Mouse (Mus musculus) liver (tissue): ENCODE results near the gene Ftl1.
"Not testable (repeated sequence)": the region's sequence is repeated elsewhere in the genome, so short reads cannot be mapped to it uniquely, and the experiment has no call there.

Experiments
- DNase-seq: peaks from one replicate; pipeline ENCODE4 v3.0.0-alpha.2; 2020; ENCODE audit warnings: mixed read lengths

Ftl1 gene

DNA sequence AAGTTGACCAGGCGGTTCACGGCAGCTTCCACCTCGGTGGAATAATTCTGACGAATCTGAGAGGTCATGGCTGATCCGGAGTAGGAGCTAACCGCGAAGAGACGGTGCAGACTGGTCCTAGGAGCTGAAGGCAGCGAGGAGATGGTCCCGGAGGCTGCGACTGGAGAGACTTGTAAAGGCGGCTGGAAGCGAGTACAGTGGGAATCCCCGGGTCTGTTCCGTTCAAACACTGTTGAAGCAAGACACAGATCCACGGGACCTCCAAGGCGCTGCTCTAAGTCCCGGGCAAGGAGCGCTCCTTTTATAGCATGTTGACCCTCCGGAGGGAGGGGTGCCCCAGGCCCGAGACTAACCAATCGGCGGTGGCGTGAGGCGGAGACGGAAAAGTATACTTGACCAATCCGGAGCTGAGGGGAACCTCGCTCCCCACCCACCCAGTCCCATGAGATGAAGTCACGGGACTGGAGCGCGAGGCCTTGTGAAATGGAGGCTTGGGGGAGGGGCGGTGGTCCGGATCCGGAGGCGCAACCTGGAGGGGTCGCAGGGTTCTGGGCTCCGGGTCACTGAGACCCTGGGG, at the start of gene Ftl1:
Gene Ftl1 (minus strand): TSS at position 321 of the 577 bp plus-strand sequence.
- peak; percentile 98 for DNase-seq

DNA sequence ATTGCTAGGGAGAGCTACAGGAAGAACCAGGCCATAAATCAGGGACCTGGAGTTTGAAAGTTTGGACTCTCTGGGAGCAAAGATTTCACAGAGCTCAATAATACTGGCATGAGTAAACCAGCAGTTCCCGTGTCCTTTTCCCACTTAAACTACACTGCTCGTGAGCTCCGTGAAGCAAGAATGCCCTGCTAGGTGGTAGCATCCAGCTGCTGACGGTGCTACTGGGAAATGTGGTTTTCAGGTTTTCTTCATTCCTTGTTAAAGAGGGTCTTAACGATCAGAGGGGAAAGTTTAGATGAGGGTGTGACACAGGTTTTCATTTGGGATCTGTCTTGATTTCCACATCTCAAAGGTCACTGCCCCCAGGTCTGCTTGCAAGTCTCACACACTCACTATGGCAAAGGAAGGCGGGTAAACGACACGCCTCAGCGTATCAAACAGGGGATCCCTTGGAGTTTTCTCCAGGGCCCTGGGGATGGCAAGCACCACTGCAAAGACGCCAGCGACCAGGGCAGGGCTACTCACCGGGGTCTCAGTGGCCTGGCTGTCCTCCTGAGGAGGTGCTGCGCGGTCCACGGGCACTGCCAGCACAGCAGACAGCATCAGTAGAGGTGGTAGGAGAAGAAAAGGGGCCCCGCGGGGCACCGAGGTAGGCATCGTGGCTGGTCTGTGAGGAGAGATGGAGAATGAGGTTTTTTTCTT, 49.6 kb upstream of the Ftl1 start:
- peak; percentile 67 for DNase-seq

DNA sequence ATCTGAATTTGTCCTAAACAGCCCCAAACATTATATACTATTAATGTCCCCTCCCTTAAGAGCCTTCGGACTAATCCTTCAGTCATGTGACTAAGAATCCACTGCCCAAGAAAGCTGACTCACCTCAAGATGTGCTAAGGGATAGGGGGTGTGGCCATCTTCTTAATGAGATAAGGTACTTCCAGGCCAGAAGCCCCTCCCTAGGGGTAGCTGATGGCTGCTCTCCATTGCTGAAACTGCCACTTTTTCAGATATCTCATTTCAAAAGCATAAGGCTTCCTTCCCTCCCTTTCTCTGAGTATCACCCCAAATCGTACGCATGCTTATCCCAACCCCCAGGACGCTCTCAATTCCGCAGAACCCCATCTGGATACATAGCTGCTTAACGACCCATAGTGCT, 48.9 kb upstream of the Ftl1 start:
- DNase-seq: peak; percentile 85

DNA sequence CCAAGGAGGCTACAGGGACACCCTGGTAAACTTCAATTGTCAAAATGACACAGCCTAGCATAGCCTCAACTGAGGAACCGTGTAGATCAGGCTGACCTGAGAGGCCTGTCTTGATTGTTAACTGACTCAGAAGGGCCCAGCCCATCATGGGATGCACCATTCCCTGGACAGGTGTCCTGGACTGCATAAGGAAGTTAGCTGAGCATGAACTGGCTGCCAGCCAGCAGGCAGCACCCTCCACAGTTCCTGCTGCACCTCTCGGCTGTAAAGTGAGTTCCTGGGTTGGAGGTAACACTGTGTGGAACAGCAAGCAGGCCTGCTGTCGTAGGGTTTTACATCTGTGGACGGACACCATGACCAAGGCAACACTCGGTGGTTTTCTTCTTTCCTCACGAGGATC, 47.9 kb upstream of the Ftl1 start:
- DNase-seq: no peak

DNA sequence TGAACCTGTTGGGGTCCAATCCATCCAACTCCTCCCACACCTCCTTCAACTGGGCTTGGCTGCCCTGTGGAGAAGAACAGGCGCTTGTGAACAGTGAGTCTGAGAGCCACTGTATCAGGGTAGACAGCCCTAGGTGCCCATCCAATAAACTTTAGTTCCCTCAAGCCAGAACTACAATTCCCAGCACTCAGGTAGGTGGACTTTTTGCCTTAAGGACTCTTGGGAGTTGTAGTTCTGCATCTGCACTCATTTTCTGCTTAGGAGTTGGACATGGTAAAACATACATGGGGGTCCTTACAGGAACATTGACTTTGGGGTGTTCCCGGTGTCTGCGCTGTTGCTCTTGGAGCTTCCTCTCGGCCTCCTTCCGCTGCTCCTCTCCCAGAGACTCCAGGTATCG, 38.7 kb upstream of the Ftl1 start:
- no peak for DNase-seq

DNA sequence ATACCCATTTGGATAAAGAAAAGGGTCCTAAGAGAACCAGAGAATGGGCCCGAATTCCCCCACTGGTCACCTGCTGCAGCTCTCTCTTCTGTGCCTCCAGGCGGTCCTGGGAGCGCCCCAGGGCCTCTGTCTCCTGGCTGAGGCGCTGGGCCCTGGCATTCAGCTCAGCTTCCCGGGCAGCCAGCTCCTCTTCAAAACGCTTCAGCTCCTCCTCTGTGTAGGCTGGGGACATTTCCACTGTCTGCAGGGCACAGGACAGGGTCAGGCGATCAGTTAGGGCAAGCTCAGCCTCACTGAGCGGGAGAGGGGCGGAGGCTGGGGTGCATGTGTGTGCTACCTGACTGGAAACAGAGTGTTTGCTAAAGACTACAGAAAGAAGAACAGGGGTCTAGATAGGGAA, 34.9 kb upstream of the Ftl1 start:
- DNase-seq: no peak

DNA sequence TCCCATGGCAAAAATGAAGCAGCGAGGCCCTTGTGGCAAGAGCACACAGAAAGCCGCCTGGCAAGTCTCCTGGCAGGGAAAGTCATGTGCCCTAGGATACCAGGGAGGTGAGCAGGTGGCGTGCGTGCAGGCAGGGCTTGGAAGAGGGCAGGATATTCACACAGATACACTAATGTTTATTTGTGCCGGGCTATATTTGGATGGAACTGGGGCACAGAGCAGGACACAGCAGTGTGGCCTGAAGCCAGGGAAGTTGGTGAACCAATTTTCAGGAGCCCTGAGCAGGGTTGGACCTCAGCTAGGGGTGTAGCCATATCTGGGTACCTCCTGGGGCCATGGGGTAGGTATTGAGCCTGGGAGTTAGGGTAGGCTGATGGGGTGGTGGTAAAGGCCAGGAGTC, 33.3 kb upstream of the Ftl1 start:
- no peak for DNase-seq

DNA sequence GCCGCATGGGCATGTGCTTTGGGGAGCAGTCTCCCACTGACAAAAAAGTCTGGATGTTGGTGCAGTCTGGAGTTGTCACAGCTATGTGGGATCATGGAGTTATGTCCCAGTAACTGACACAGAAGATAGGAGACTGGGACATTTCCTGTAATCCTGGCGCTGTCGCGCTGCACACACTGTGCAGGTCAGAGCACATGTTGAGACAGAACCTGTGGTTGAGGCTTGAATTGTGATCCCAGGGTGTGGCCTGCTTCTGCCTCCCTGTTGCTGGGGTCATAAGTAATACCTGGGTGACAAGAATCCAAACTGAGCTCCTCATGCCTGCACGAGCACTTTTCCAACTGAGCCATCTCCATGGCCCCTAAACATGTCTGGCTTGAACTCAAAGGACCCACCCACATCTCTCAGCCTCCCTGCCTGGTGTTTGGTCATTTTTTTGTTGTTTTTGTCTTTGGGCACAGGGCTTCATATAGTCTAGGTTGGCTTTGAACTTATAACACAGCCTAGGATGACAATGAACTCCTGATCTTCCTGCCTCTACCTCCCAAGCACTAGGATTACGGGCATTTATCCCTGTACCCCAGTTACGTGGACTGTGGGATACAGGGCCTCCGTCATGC, 32.7 kb upstream of the Ftl1 start:
- DNase-seq: no peak

DNA sequence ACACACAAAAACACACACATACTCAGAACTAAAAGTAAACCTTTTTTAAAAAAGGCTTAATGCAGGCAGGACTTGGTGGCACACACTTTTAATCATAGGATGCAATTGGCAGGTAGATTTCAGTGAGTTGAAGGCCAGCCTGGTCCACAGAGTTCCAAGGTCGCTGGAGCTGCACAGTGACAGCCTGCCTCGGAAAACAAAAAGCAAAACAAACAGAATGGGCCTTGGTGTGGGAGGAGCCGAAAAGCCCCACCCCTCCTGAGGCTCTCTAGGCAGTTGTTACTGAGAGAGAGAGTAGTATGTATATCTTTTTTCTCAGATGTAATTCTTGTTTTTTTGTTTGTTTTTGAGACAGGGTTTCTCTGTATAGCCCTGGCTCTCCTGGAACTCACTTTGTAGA, 31.6 kb upstream of the Ftl1 start:
- peak; percentile 63 for DNase-seq

DNA sequence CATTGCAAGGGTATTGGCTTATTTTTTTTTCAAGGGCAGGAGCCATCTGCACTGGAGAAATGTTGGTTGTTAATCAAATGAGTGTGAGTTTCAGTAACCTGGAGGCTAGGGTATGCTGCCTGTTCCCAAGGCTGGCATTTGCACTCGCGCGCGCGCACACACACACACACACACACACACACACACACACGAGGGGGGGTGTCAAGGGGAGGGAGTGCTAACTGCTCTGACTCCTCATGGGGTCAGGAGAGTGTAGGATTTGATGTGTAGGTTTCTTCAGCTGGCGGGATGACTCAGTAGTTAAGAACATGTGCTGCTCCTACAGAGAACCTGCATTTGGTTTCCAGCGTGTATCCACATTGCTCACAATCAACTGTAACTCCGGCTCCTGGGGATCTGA, 31.1 kb upstream of the Ftl1 start:
- DNase-seq: peak; percentile 30

DNA sequence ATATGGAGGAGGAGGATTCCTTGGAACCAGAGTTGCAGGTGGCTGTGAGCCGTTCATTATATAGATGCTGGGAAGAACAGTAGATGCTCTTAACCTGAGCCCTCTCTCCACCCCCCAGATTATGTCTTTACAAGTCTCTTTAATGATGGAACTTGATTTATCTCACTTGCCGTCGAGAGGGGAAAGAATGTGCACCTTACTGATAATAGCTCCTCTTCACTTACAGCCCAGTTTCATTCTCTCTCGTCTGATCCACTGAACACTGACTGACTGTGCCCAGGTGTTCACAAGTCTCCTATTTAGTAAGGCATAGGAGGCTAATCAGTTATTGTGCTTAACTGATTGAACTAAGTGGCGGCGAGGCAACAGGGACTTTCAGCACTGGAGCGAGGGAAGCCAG, 29.9 kb upstream of the Ftl1 start:
- DNase-seq: no peak

DNA sequence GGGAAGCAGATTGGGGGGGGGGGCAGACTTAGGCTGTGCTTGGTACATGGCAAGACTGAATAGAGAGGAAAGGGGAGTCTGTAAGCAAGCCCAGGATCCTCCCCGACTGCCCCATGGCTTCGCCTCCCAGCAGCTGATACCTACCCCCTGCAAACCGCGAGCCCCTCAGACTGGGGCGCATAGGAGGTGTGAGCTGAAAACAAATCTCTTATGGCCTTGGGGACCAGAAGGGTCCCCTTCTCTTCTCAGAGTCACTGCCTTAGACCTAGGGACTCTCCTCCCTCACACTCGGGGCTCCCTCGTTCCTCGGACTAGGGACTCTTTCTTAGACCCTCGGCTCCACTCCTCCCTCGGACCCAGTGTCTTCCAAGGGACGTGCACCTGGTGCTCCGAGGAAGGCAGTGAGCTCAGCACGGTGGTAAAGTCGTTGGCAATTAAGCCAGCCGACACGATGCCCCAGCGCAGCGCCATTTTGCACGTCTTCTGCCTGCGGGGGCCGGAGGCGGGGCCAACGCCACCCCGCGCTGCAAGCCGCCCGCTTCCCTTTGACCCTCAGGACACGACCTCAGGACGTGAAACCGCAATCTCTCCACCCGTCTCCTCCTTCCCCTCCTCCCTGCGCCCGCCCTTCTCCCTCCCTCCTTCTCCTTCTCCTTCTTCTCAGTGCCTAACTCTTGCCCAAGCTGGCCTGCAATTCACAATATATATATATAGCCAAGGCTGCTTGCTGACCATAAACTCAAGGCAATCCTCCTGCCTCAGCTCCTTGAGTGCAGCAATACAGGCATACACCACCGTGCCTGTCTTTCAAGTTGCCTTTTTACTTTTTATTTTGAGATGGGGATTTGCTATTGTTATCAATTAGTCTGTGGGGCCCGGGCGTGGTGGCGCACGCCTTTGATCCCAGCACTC, 28.9 kb upstream of the Ftl1 start, which contains the start of gene Dhdh:
Gene Dhdh (minus strand): TSS at position 513 of the 912 bp plus-strand sequence.
- peak; percentile 74 for DNase-seq

DNA sequence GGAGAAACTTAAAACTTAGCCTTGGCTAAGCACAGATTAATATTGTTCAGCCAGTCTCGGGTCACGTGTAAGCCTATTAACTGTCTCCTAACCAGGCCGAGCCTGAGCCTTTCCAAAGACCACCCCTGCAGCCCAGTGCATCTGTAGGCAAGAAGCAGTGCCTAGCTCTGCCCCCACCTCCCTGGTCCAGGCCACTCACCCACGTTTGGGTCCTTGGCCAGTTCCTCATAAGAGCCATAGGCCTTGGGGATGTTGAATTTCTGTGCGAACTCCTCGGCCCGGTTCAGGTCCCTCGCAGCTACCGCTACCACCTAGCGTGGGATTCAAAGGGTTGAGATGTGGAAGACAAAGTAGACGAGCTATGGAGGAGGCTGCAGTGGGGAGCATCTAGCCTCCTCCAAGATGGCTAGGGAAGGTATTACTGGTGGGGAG, 28.2 kb upstream of the Ftl1 start:
- DNase-seq: no peak

DNA sequence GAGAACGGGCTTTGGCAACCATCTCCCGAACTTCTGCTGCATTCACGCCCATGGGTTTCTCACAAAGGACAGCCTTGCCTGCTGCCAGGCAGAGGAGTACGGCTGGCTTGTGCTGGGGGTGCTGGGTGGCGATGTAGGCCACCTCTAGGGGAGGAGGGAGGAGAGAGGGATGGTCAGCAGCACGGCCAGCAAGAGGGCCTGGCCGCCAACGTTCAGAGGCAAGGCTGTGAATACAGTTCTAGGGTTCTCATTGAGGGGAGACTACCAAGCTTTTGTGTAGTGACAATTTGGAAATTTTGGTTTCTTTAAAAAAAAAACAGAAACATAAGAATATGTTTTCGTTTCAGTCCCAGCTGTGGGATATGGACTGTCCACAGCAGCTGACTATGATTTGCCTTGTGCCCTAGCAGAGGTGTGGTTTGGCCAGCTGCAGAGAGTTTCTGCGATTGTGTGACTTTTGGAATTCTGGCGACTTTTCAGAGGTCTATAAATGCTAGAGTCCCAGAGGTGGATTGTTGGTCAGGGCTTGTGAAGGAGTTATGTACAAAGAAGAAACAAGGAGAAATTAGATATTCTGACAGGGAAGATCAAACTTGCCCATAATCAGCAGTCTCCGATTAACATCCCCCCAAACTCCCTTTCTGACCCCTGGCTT, 27.2 kb upstream of the Ftl1 start, which contains the start of gene Gm45808:
Gene Gm45808 (minus strand): TSS at position 51 of the 655 bp plus-strand sequence.
- no peak for DNase-seq

DNA sequence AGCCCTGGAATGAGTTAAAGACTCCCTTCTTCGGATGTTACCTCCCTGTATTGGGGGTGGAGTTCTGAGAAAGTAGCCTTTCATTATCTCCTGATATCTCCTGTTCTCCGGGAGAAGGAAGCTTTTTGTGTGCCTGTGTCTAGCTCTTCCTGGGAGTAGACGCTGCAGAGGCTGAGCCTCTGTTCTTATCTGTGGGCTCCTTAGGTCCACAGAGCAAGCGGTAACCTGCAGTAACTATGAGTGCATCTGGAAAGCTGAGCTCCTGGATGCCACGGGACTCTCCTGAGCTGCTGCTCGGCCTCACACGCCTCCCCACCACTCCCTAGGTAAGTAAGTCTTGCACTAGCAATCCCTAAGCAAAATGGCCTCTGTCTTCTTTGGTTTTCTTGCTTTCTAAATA, 26.5 kb upstream of the Ftl1 start:
- DNase-seq: peak; percentile 42

DNA sequence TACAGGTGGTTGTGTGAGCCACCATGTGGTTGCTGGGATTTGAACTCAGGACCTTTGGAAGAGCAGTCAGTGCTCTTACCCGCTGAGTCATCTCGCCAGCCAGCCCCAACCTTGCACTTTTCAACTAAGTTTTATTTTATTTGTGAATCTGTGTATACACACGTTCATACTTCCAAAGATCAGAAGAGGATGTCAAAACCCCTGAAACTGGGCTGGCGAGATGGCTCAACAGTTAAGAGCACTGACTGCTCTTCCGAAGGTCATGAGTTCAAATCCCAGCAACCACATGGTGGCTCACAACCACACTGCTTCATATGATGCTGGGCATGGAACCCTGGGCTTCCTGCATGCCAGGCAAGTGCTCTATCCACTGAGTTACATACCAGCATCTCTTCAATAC, 25.3 kb upstream of the Ftl1 start:
- DNase-seq: not testable (repeated sequence)

DNA sequence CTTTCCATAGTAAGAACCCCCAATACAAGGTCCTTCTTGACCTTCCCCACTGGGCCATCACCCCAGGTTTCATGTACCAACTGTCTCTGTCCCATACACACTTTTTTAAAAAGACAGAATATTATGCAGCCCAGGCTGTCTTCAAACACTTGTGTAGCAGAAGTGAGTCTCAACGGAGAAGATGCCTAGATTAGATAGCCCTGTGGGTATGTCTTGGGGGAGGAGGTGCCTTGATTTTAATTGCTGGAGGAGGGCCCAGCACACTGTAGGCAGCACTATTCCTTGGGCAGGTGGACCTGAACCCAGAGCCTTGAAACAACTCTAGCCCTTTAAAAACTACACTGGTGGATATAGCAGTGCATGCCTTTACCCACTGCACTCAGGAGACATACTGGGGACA, 22.5 kb upstream of the Ftl1 start:
- DNase-seq: no peak

DNA sequence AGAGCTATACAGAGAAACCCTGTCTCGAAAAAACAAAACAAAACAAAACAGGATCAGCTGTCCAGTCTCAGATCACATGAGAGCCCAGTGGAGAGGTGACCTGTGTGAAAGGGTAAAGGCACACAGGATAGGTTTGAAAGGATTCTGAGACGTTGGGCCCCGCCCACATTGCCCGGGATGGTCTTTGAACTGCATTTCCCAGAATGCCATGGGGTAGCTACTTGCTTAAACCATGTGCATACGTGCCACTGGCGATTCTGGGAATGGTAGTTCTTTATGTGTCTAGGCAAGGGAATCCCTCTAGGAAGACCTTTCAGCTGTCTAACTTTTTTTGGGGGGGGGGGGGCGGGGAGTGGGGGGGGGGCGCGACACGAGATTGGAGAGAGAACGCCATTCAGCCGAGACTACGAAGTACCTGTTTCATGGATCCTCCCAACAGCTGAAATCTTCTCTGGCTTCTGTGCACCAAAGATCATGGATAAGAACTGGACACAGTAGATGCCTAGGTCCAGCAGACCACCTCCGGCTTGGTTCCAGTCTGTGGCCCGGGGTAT, 21.8 kb upstream of the Ftl1 start, which contains the start of gene Tulp2:
Gene Tulp2 (plus strand): TSS at position 504 of the 554 bp plus-strand sequence.
- DNase-seq: peak; percentile 75

DNA sequence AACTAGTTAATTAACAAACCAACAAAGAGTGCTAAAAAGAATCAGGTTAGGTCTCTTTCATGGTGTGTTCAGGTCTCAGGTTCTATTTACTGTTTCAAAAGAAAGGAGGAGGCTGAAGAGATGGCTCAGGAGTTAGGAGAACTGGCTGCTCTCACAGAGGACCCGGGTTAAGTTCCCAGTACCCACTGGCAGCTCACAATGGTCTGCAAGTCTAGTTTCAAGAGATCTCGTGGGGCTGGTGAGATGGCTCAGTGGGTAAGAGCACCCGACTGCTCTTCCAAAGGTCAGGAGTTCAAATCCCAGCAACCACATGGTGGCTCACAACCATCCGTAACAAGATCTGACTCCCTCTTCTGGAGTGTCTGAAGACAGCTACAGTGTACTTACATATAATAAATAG, 20.6 kb upstream of the Ftl1 start:
- DNase-seq: not testable (repeated sequence)

DNA sequence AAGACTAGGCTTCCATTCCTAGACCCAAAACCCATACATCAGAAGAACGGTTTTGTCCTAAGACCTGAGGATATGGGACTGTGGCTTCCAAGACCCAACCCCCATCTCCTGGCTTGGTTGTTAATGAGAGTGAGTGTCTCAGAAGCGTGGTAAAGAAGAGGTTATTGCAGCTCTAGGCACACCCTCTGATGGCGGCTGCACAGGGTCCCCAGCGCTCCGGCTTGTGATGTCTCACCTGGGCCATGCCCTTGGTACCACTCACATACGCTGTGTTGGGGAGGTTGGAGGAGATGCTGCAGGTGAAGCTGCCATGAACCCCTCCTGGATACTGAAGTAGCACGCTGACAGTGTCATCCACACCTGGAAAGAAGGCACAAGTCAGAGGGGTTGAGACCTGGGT, 19.1 kb upstream of the Ftl1 start:
- DNase-seq: no peak

DNA sequence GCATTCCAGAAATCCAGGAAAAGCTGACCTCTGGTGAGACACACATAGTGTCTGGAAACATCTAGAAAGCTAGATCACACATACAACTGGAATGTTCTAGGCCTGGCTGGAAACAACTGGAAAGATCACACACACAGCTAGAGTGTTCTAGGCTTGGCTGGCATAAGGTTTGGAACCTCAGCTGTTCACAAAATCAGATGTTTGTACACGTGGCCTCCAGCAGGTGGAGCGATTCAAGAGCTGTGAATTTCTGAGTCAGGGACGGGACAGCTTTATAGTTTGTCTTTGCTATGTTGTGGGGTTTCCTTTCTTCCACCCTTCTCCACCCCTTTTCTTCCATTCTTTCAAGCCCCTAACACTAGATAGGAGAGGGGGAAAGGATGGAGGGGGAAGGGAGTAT, 17.3 kb upstream of the Ftl1 start:
- DNase-seq: peak; percentile 68

DNA sequence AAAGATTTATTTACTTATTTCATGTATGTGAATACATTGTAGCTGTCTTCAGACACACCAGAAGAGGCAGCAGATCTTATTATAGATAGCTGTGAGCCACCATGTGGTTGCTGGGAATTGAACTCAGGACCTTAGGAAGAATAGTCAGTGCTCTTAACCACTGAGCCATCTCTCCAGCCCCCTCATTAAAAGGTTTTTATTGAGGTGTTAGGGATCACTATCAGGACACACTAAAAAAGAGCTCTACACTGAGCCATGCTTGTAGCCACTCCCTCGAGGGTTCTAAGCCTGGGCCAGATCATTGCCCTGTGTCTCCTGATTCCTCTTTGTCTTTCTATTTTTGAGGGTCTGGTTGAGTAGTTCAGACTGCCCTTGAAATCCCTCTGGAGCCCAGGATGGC, 16.8 kb upstream of the Ftl1 start:
- no peak for DNase-seq
